Mouse (Mus musculus) hindbrain, postnatal 0 days (tissue): ENCODE measurements around the gene Lgals3bp. TPM values are rescaled to one million over a fixed set of nuclear protein-coding genes. Genes with fewer than 3 reads are reported as not detected.

Experiments
- ATAC-seq: fragments of 200-750 bp; cut with Nextera tagmentation; 2 replicates; pipeline ENCODE4 v1.8.0; 2017; ENCODE audit warnings: mild to moderate bottlenecking, moderate TSS enrichment, moderate library complexity
- DNase-seq: peaks from one replicate; pipeline ENCODE4 v3.0.0-alpha.2; 2015; ENCODE audit warnings: low spot score
- H3K27ac ChIP-seq: fragments of 300-500 bp; sonication (generic); 2 replicates; pipeline ENCODE4 v1.5.1; 2014; ENCODE audit warnings: mild to moderate bottlenecking
- H3K27me3 ChIP-seq: fragments of 300-500 bp; sonication (generic); 2 replicates; pipeline ENCODE4 v1.6.1; 2014; ENCODE audit warnings: low read length, mixed read lengths; ENCODE audit not compliant: insufficient read depth
- H3K36me3 ChIP-seq: fragments of 300-500 bp; sonication (generic); 2 replicates; pipeline ENCODE4 v1.6.1; 2014; ENCODE audit warnings: low read length, mixed read lengths; ENCODE audit not compliant: insufficient read depth
- H3K4me1 ChIP-seq: fragments of 300-500 bp; sonication (generic); 2 replicates; pipeline ENCODE4 v1.6.1; 2014; ENCODE audit warnings: antibody characterized with exemption, low read length, mixed read lengths; ENCODE audit not compliant: insufficient read depth
- H3K4me2 ChIP-seq: fragments of 300-500 bp; sonication (generic); 2 replicates; pipeline ENCODE4 v1.6.1; 2014; ENCODE audit warnings: low read depth, mild to moderate bottlenecking, low read length, moderate library complexity, mixed read lengths
- H3K4me3 ChIP-seq: fragments of 300-500 bp; sonication (generic); 2 replicates; pipeline ENCODE4 v1.5.1; 2014; ENCODE audit warnings: low read length
- H3K9ac ChIP-seq: fragments of 300-500 bp; sonication (generic); replicated peaks from 2 replicates; pipeline ENCODE4 v1.6.1; 2014; ENCODE audit warnings: mild to moderate bottlenecking, low read length, moderate library complexity, mixed read lengths
- H3K9me3 ChIP-seq: fragments of 300-500 bp; sonication (generic); 2 replicates; pipeline ENCODE4 v1.6.1; 2016; ENCODE audit warnings: low read length, mixed read lengths
- CTCF ChIP-seq: IDR thresholded peaks from 2 replicates; pipeline ENCODE4 v1.5.1; 2016; ENCODE audit warnings: antibody characterized with exemption, control low read depth, low read depth
- WGBS: fragments of 180-500 bp; shearing (Covaris S2); extraction: QIAGEN DNeasy Blood & Tissue Kit; methylation state at CpG from one replicate; pipeline ENCODE4 v1.1.7; 2014; 5-methylcytosine and 5-hydroxymethylcytosine counted together
- polyA plus RNA-seq: library from polyadenylated mRNA; unstranded; fragments of >200 nt; fragmentation: Nextera tagmentation; extraction: Ambion mirVana; gene quantifications from 2 replicates; pipeline ENCODE4 v1.2.1, GENCODE M21; 2015
- total RNA-seq: library from RNA; depleted of rRNA; stranded (reverse); fragments of >200 nt; gene quantifications from 2 replicates; pipeline ENCODE4 v1.2.3, GENCODE M21; 2014; rRNA removed

Gene Lgals3bp
- total and polyA plus RNA-seq, 2 experiments from 2014 or later = 18.5 to 25.5 TPM

DNA sequence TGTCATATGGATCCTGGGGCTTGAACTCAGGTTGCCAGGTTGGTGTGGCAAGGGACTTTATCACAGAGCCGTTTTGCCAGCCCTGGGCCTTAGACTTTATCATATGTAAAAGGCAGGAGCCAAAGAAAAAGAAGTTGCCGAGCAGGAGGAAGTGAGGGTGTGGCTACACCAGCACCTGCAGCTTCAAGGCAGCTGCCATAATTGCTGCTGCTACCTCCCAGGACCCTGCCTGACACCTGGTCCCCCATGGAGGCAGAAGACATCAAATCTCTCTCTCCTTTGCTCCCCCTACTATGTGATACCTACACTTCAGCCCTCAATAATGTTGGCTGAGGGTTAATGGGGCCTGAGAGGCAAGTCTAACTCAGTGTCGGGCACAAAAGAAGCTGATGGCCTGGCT, 53.5 kb downstream of the Lgals3bp start:
- ATAC-seq = no peak

DNA sequence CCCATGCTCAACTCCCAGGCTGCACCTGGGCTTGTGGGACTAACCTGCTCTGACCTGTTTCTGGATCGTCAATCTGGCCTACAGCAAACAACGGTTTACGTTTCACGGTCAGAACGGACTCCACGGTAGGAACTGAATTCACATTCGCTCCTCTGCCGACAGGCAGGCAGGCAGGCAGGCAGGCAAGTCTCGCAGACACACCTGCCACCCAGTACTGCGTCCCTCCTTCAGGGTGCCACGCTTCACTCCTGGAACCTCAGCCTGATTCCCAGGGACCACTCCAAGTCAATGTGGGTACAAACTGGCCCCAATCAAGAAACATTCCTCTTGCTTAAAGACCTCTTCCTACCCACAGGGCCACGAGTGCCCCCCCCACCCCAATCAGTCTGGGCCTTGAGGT, 54.0 kb downstream of the Lgals3bp start:
- peaks cover 20% of the 10 kb centered on the region for H3K4me1 ChIP-seq
- no peak for DNase-seq
- 90% methylated on average over 12 of the region's 12 CpGs for WGBS
- no peaks in the 10 kb centered on the region for H3K27me3 ChIP-seq
- no peak overlapping the region for H3K4me2 ChIP-seq
- H3K9ac ChIP-seq = no peak overlapping the region
- H3K27ac ChIP-seq = no peak overlapping the region
- H3K36me3 ChIP-seq = no peaks in the 10 kb centered on the region
- no peaks in the 10 kb centered on the region for H3K9me3 ChIP-seq
- TF ChIP-seq CTCF = no peak
- ATAC-seq = no peak
- H3K4me3 ChIP-seq = no peak overlapping the region

More for the DNA sequence above, 53.5 kb downstream of the Lgals3bp start:
- H3K36me3 ChIP-seq = no peaks in the 10 kb centered on the region
- no peaks in the 10 kb centered on the region for H3K9me3 ChIP-seq
- H3K4me1 ChIP-seq = peaks cover 23% of the 10 kb centered on the region
- no peak for TF ChIP-seq CTCF
- H3K27ac ChIP-seq = no peak overlapping the region
- H3K4me2 ChIP-seq = no peak overlapping the region
- H3K27me3 ChIP-seq = no peaks in the 10 kb centered on the region
- no peak overlapping the region for H3K4me3 ChIP-seq
- no peak for DNase-seq
- no peak overlapping the region for H3K9ac ChIP-seq
- WGBS = 65% methylated on average over 3 of the region's 3 CpGs

DNA sequence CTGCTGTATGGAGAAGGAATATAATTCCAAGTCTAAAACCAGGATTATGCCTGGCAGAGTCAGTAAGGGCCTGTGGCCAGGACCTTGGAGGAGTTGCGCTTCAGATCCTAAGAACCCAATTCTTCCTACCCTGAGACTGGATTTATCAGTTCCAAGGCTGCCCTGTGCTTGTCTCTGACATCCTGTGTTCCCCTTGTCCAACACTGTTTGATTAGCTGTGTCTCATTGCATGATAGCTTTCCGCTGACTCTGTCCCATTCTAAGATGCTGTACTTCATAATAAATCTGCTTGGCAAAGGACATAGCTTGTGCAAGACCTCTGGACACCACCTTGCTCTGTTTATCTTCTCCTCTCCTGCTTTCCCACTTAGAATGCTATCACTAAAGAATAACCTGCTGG, 54.5 kb downstream of the Lgals3bp start:
- Histone ChIP-seq H3K36me3 (no peaks in the 10 kb centered on the region), H3K27ac (no peak overlapping the region), H3K27me3 (no peaks in the 10 kb centered on the region), H3K9ac (no peak overlapping the region), H3K9me3 (no peaks in the 10 kb centered on the region), H3K4me3 (no peak overlapping the region), H3K4me2 (no peak overlapping the region), H3K4me1 (peaks cover 22% of the 10 kb centered on the region)
- DNase-seq (no peak), ATAC-seq (no peak)
- 92% methylated on average over 2 of the region's 2 CpGs for whole genome bisulfite sequencing
- no peak for TF ChIP-seq CTCF

DNA sequence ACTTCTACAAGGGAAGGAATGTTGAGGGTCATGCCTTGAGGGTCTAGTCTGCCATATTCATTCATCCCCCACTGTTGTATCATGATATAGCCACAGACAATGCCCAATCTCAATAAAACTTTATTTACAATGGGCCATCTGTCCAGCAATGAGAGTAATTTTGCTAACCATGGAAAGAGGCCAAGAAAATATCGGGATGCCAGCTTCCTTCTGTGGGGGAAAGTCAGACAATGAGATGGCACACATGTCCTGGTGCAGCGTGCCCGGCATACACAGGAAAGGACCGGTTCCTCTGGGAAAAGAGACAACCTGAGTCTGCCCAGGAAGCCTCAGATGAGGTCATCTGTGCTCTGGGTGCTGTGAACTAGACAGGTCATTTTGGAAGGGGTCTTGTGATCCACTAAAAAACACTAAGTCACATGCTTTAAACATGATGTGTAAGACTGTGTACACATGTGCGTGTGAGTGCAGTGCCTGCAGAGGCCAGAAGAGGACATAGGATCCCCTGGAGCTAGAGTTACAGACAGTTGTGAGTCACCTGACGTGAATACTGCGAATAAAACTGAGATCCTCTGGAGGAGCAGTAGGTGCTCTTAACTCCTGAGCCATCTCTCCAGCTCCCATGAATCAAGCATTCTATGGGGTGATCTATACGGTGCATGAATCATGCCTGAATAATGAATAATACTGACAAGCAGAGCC, 55.3 kb downstream of the Lgals3bp start:
- TF ChIP-seq CTCF = peak; percentile 25; the same call in 1 of the 2 replicates
- H3K27me3 ChIP-seq = no peaks in the 10 kb centered on the region
- no peak overlapping the region for H3K4me2 ChIP-seq
- H3K27ac ChIP-seq = peak overlapping the region; percentile 41; the same call in 1 of the 2 replicates
- DNase-seq (no peak), ATAC-seq (no peak)
- whole genome bisulfite sequencing = 68% methylated on average over 8 of the region's 8 CpGs
- H3K9me3 ChIP-seq = no peaks in the 10 kb centered on the region
- H3K9ac ChIP-seq = no peak overlapping the region
- no peaks in the 10 kb centered on the region for H3K36me3 ChIP-seq
- peaks cover 29% of the 10 kb centered on the region for H3K4me1 ChIP-seq
- no peak overlapping the region for H3K4me3 ChIP-seq

DNA sequence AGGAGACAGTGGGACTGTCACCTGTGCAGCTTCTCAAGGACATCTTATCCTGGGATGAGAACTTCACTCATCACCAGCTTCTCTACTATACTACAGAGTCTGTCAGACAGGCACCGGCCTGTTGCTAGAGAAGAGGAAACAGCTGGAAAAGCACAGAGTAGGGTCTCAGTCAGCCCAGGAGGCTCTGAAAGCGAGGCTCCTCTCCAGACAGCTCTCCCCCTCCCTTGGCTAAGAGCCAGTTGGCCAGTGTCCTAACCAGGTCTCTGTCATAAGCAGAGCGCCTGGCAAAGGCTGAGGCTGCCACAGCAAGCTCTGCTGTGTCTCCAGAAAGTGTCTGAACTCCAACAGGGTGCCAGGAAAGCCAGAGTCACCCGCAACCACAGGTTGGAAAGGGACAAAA, 56.2 kb downstream of the Lgals3bp start:
- H3K9me3 ChIP-seq = no peaks in the 10 kb centered on the region
- WGBS = 38% methylated on average over 4 of the region's 4 CpGs
- H3K4me2 ChIP-seq = no peak overlapping the region
- peak overlapping the region; percentile 41 for H3K27ac ChIP-seq
- no peak for TF ChIP-seq CTCF
- H3K4me1 ChIP-seq = peaks cover 29% of the 10 kb centered on the region
- no peak overlapping the region for H3K9ac ChIP-seq
- H3K27me3 ChIP-seq = no peaks in the 10 kb centered on the region
- DNase-seq (peak; percentile 87), ATAC-seq (peak; percentile 65)
- no peaks in the 10 kb centered on the region for H3K36me3 ChIP-seq
- H3K4me3 ChIP-seq = no peak overlapping the region

DNA sequence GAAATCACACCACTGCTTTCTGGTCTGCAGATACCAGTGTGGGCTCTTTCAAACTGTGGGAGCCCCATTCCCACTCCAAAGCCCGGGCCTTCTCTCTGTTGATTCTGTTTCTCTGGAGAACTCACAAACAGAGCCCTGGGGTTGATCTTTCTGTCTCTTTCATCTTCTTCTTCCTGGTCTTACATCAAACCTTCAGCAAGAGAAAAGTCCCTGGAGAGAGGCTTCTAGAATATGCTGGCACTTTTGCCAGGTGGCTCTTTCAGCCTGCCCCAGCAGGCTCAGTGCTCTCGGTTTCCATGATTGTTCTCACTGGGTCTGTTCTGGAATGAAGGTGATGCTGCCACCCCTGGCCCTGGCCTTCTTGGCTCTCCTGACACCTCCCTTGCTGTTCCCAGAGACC, 58.3 kb downstream of the Lgals3bp start:
- Histone ChIP-seq H3K36me3 (no peaks in the 10 kb centered on the region), H3K27ac (no peak overlapping the region), H3K4me2 (no peak overlapping the region), H3K27me3 (no peaks in the 10 kb centered on the region), H3K9me3 (no peaks in the 10 kb centered on the region), H3K4me3 (no peak overlapping the region), H3K9ac (no peak overlapping the region), H3K4me1 (peaks cover 29% of the 10 kb centered on the region)
- ATAC-seq = no peak
- no peak for TF ChIP-seq CTCF
- 60% methylated on average over 2 of the region's 2 CpGs for WGBS
- no peak for DNase-seq

Other genes with a start within 250 kb of the Lgals3bp start
- gene Cyth1, start 153.5 kb downstream of the Lgals3bp start, total RNA-seq = 42.9 and 48.3 TPM in 2 replicates
- 15.7 and 19.5 TPM in 2 replicates for gene Cyth1, start 153.5 kb downstream of the Lgals3bp start, polyA plus RNA-seq
- gene Usp36, start 111.8 kb downstream of the Lgals3bp start, total RNA-seq = 19.7 and 20.6 TPM in 2 replicates
- gene Usp36, start 111.8 kb downstream of the Lgals3bp start, polyA plus RNA-seq = 12.6 and 12.8 TPM in 2 replicates
- gene Cep295nl, start 59.6 kb downstream of the Lgals3bp start, total RNA-seq = 0.31 and 1.2 TPM in 2 replicates
- gene Cep295nl, start 59.6 kb downstream of the Lgals3bp start, polyA plus RNA-seq = 0.20 and 0.47 TPM in 2 replicates
- gene Timp2, start 46.4 kb downstream of the Lgals3bp start, total RNA-seq = 164 and 170 TPM in 2 replicates
- gene Timp2, start 46.4 kb downstream of the Lgals3bp start, polyA plus RNA-seq = 102 and 118 TPM in 2 replicates
- 47.9 and 51.7 TPM in 2 replicates for gene Cant1, start 17.0 kb upstream of the Lgals3bp start, total RNA-seq
- 24.7 and 25.8 TPM in 2 replicates for gene Cant1, start 17.0 kb upstream of the Lgals3bp start, polyA plus RNA-seq
- gene C1qtnf1, start 26.1 kb upstream of the Lgals3bp start, total RNA-seq = 5.4 TPM in 2 replicates
- gene C1qtnf1, start 26.1 kb upstream of the Lgals3bp start, polyA plus RNA-seq = 3.5 and 4.3 TPM in 2 replicates
- 9.0 and 20.7 TPM in 2 replicates for gene Engase, start 74.7 kb upstream of the Lgals3bp start, total RNA-seq
- 6.5 and 7.0 TPM in 2 replicates for gene Engase, start 74.7 kb upstream of the Lgals3bp start, polyA plus RNA-seq